Mouse (Mus musculus): ENCODE measurements around the gene Tada1.

The Tada1 gene

DNA sequence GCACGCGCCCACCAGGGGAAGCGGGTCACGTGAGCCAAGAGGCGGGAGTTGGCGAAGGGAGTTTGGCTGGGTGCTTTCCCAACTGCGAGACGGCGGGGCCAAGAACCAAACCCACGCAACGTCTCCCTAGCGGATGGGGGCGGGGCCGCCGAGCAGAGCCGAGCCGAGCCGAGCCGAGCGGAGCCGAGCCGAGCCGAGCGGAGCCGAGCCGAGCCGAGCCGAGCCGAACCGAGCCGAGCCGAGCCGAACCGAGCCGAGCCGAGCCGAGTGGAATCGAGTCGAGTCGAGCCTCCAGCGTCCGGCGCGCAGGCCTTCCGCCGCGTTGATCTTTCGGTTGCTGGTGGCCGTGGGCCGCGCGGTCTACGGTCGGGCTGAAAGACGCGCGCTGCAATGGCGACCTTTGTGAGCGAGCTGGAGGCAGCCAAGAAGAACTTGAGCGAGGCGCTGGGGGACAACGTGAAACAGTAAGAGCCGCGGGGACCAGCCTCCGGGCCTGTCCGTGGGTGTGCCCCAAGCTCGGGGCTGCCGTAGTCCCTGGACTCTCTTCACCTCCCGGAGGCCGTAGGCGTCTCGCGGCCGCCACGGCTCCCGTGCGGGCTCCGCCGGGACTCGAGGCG lies at the start of gene Tada1:
Gene Tada1 (plus strand): TSS at position 85 of the 617 bp plus-strand sequence.
- peak; percentile 84 for DNase-seq (ENCODE audit: low read depth, low spot score)

DNA sequence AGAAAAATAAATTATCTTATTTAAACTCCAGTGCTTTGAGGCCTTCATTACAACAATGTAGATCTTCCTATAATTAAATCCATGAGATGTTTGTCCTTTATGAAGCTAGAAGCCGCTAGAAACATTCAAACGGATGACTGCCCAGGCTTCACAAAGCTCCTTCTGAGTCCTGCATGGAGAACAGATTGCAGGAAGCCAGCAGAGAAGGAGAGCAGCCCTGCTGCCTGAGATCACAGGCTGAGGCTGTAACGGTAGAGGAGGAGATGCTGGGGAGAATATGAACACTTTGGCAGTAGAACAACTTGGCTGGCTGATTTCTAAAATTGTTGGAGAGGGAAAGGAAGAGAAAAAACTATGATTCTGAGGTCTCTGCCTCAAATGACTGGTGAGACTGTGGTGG lies 48.1 kb upstream of the Tada1 start:
- DNase-seq (ENCODE audit: low read depth, low spot score) = no peak

DNA sequence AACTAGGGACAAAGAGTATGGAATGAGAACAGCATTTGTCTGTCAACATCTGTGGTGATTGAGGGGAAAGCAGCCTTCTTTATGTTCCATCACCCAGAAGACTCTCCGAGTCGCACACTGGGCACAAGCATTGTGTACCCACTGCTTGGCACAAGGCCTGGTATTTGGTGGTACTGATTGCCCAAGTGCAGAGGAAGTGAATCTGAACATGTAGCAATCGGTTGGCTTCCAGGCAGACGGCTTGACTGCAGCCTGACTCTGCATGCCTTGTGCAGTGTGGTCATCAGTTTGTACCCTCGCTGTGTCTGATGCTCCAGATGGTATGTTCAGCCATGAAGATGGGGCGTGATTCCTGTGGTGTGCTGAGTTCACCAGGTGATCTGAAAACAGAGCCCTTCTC lies 39.8 kb upstream of the Tada1 start:
- no peak for DNase-seq (ENCODE audit: low read depth, low spot score)

DNA sequence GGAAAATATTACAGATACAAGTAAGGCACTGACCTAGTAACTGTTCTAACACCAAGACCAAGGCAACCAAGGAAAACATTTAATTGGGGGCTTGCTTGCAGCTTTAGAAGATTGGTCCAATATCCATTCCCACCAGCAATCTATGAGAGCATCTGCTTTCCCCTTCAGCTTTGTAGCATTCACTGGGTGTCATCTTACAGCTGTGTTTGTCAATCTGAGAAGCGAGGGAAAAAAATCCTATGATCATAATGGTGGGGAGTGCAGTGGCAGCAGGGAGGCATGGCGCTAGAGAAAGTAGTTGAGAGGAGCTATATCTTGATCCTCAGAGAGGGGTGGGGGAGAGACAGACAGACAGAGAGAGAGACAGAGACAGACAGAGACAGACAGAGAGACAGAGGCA lies 36.8 kb upstream of the Tada1 start:
- no peak for DNase-seq (ENCODE audit: low read depth, low spot score)

DNA sequence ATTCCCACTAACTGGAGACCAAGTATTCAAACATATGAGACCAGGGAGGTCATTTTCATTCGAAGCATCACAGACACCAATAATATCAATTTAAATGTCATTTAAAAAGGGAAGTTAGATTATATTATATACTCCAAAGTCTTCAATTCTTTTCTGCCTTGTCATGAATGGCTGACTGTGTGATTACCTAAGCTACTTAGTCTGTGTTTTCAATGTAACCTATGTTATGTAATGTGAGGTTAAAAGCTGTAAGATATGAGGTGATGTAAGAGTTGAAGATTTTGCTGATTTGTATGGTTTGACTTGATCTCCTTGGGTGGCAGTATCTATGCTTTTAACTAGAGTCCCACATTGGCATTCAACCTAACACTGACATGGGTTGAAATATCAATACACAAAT lies 36.4 kb upstream of the Tada1 start:
- no peak for DNase-seq (ENCODE audit: low read depth, low spot score)

DNA sequence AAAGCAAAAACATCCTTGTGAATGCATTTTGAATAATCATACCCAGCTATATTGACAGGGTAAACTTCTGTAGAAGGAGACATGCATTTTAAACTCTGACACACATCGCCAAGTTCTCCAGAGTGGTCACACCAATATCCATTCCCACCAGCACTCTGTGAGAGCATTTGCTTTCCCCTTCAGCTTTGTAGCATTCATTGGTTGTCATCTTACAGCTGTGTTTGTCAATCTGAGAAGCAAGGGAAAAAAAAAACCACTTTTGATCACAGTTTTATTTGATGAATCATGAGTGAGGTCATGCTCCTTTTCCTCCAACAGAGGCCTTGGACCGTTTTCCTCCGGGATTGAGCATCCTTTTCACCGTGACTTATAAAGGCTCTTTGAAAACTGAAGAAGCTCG lies 35.3 kb upstream of the Tada1 start:
- no peak for DNase-seq (ENCODE audit: low read depth, low spot score)

DNA sequence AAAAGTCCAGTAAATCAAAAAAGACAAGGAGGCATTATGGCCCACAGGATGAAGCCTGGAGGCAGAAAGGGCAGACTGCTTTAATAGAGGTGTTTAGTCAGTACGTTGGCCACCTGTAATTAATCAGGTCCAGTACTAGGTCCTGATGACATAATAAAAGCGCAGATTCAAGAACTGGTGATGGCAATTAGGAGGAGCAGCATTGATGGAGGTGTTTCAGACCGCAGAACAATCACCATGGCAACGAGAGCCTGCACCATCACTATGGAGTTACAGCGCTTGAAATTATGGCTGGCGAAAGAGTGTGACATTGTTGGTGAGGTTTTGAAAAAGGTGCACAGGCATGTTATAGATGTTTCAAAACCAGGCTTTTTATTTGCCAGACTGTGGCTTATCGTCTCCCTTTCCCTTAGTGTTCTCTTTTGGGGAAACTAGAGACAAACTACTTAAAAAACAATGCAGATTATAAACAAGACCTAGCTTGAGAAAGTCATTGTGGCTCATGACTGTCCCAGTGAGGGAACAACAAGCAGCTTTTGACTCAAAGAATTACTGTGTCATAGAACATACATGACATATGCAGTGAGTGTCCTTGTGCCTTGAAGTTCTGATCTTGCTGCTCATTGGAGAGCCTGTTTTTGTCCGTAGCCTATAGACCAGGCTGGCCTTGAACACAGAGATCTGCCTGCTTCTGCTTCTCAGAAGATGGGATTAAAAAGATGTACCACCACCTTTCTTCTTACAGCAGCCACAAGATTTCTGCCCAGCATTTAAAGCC lies 34.4 kb upstream of the Tada1 start:
- no peak for DNase-seq (ENCODE audit: low read depth, low spot score)

DNA sequence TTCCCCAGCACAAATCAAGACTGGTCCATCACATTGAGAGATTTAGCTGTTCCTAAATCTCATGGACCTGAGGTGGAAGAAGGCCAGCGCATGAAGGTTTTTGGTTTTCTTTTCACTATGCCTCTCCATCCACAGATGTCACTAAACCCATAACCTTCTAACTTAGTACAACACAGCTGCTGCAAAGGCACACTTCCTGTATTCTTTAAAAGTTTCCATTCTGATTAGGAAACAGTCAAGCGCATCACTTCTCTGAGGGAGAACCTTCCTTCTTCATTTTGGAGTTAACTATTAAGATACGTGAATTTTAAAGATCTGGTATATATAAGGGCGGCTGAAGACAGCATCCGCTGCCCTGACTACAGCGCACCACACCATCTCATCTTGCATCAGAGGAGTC lies 33.3 kb upstream of the Tada1 start:
- no peak for DNase-seq (ENCODE audit: low read depth, low spot score)

DNA sequence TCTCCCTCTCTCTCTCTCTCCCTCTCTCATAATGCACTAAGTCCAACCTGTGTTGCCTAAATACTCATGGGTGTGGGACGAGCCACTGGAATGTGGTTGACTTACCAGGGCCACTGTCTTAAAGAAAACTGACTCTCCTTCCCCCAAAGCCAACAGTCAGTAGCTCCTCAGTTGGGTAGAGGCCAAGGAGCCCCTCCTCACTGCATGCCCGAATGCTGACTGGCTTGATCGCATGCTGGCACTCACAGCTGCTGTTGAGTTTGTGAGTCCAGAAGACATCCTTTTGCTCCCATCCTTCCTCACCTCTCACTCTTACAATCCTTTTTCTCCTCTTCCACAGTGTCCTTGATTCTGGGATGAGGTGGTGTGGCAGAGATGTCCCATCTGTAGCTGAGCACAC lies 32.0 kb upstream of the Tada1 start:
- no peak for DNase-seq (ENCODE audit: low read depth, low spot score)

DNA sequence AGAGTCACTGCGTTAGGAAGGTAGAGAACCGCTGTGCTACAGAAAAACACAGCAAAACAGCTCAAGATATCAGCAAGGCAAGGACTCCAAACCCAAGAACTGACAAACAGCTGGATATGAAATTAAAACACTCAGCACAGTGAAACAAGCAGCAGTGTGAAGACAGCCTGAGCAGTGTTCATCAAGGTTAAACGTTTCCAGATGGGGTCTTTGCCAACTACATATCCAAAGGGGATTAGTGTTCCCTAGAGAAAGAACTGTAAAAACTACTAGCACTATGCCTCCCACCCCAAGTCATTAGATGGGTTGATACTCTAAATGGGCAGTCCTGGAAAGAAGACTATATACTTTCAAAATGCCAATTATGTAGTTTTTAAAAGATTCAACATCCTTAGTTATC lies 29.6 kb upstream of the Tada1 start:
- no peak for DNase-seq (ENCODE audit: low read depth, low spot score)

DNA sequence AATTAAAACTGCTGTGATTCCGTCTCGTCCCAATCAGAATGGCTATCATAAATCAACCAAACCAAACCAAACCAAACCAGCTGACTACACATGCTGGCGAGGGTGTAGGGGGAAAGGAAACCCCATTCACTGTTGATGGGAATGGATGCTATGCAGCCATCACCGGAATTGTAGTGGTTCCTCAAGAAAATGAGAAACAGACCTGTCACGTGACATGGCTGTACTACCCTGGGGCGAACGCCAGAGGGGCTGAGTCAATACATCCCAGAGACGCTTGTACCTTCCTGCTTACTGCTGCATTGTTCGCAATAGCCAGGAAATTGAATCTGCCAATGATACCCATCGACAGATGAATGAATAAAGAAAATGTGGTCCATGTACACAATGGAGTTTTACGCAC lies 29.1 kb upstream of the Tada1 start:
- DNase-seq (ENCODE audit: low read depth, low spot score) = no peak

DNA sequence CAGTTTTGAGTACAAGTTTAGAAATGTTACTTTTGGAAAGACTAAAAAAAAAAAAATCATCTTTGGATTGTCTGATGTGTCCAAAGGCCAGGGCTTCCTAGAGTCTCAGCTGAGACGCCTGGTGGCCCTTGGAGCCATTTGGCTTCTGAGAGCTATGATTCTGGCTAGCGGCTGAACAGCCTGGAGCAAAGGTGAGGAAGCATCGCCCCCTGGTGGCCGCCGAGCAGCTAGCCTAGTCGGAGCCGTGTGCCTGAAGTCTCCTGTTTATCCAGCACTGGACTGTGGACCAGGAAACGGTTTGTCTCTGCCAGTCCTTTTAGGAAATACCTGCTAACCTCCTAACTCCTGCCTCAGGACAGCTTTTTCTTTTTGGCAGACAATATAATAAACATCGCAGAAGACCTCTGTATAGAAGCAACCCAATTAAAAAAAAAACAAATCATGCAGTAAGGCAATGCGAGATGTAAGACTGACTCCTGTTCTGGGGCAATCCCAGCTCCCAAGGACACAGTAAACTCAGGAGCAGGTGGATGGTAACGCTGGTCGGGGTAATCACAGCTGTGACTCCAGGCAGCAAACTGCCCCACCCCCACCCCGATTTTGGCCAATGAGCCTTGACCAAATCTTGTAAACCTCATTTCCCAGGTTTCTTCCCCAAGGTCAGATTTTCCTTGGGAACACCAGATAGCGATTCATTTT lies 18.6 kb upstream of the Tada1 start:
- no peak for DNase-seq (ENCODE audit: low read depth, low spot score)

DNA sequence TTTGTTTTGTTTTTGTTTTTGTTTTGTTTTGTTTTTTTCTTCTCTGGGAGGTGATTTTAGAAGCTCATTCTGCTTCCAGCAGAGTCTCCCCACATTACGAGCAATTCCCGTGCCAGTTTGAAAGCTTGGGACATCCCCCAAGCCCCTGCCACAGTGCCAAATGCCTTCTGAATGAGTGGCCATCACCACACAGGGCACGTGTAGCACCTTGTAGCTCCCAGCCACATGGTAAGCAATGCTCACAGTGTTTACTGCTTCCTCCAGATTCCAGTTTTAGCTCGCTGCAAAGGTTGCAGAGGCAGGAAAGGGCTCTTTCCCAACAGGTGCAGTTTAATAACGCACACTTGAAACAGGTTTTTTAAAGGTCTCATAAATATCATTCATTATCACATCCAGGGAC lies 18.0 kb upstream of the Tada1 start:
- no peak for DNase-seq (ENCODE audit: low read depth, low spot score)

DNA sequence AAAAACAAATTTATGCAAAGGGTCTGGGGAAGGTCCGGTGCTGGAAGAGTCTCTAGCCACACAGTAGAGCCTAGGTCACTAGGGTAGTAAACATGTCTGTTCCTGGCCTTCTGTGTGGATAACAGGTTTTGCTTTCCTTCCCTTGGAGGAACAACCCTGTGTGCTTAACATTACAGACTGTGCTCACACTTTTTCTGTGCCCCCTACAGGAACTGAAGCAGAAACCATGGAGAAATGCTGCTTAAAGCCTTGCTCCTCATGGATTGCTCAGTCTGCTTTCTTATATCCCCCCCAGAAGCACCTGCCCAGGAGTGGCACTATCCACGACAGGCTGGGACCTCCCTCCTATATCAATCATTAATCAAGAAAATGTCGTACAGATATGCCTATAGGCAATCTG lies 17.1 kb upstream of the Tada1 start:
- no peak for DNase-seq (ENCODE audit: low read depth, low spot score)

DNA sequence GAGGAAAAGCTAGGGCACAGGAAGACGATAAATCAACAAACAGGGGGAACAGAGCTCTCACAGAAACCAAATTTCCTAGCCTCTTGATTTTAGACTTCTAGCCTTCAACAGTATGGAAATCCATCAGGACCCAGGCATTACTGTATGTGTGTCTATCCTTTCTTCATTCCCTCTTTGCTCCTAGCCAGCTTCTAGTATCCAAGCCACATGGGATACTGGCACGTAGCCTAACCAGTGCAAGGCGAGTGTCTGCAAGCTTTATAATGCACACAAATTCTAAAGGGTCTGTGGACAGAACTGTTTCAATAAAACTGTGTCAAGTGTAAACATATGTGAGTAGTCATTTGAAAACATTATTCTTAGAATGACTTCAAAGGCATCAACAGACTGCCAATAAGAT lies 16.2 kb upstream of the Tada1 start:
- DNase-seq (ENCODE audit: low read depth, low spot score) = no peak

DNA sequence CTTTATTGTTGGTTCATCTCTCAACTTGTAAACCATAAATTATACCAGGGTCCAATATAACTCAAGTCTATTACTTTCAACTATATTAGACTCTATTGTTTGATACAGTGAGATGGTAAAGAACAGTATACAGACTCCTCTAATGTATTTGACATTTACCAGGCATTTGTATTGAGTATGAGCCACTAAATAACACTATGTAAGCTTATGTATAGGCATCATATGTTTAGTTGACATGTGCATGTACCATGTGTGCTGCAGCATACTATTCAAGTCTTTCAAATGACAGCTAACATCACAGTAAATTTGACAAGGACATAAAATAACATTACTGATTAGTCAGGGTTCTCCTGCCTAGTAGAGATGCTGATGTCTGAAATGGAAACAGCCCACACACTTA lies 15.8 kb upstream of the Tada1 start:
- DNase-seq (ENCODE audit: low read depth, low spot score) = no peak

DNA sequence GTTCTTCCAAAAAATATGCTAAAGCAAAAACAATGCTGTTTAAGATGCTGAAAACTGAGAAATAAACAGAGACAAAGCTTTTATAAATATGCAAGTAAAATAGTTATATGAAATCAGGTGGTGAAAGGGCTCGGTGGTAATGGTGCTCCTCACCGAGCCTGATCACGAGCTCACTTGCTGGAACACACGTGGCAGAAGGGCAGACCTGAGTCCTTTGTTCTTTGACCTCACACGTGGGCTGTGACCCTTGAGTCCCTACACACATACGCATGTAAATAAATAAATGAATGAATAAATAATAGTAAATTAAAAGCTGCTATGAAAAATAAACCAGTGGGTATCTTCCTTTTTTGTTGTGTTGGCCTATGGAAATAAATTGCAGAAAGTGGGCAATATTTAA lies 1.7 kb upstream of the Tada1 start:
- DNase-seq (ENCODE audit: low read depth, low spot score) = no peak

DNA sequence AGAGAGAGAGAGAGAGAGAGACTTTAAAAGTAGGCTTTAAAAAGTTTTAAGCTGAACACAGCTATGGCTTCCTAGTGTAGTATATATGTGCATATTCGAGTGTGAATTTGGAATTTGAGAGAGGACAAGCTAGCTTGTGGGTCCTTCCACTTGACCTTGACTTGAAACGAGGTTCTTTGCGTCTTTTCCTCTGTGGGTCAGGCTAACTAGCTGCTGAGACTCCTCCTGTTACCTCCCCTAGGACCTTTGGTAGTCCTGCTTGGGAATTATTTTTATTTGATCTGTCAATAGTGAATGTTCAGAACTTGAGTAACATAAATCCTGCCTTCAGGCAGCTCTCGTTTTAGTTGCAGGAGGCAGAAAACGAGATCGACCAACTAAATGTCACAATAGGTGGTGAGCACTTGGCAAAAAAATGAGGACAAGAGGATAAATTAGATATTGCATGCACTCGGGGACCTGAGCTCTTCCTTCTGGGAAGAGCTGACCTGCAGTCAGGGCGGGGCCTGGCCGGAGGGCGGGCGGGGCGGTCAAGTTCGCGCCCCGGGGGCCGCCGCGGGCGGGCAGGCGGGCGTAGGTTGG lies 375 bp upstream of the Tada1 start:
- DNase-seq (ENCODE audit: low read depth, low spot score) = no peak

DNA sequence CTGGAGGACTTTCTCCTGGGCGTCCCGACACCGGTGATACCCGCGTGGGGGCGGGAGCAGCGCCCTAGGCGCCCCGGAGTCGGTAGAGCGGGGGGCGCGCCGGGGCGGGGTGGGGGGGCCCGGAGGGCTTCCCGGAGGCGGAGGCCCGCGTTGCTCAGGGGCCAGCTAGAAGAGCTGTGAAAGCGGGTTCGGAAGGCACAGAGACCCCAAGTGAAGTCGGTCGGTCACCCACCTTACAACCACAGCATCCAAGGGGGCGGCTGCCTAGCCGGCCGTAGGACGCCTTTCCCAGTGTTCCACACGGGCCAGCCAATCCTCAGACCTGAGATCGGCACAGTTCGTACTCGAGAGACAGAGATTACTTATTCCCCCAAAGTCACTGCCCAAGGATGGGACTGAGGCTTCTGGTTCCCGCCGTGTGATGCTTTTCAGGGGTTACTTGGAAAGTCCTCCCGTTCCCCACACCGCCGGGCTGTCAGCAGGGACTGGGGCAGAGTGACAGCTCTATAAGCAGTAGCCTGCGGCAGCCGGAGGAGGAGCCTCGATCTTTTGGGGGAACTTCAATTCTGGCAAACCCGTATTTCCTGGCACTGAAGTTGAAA lies 834 bp downstream of the Tada1 start:
- DNase-seq (ENCODE audit: low read depth, low spot score) = no peak

DNA sequence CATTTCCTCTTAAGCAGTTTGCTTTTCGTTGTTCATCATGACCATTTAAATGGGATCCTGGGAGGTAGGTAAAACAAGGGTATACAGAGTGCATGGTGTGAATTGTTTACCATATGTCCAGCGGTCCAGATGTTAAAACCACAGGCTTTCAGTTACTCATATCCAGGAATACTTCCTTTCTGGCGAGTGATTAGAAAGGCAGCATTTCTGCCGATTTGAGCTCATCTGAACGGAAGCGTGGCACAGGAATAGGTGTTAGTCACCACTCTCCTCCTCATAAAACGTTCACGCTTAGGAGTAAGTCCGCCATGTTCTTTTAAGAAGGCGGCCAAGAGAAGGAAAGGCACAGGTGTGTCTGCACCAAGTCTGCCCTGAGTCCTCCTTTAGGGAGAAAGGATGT lies 2.4 kb downstream of the Tada1 start:
- DNase-seq (ENCODE audit: low read depth, low spot score) = no peak

DNA sequence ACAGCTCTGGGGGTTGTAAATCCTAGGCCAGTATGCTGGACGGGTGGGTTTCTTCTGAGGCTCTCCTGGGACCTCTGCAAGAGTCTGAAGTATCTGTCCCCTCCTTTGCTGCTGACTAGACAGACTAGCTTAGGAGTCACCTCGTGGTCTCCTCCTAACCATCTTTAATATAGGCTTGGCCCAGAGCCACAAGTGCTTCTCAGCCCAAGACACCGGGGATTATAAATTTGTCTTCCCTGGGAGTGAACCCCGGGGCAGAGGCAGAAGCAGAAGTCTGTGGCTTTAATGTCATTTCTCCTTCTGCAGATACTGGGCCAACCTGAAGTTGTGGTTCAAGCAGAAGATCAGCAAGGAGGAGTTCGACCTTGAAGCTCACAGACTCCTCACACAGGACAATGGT lies 2.9 kb downstream of the Tada1 start:
- no peak for DNase-seq (ENCODE audit: low read depth, low spot score)

DNA sequence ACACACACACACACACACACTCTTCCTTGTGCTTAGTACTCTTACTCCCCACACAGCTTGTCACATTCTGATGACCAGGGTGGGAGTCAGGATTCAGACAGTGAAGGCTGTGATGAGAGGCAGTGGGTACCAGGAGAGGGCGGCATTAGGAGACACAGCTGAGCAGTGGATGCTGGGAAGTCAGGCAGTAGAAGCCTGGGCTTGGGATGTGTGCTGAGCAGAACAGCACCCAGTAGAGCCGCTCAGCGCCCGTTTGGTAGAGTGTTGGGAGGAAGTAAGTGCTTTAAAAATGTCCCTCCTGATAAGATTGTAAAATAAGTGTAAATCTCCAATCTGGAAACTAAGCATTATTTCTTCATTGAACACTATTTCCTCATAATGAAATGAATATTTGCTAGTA lies 3.7 kb downstream of the Tada1 start:
- no peak for DNase-seq (ENCODE audit: low read depth, low spot score)
